Mouse (Mus musculus) embryo, embryonic 10 days (tissue): Measurements from ENCODE around the gene Spa17.

Experiments used
- DNase-seq: peaks from one replicate; pipeline ENCODE4 v3.0.0-alpha.2; 2015; ENCODE audit warnings: low spot score

Spa17 gene

GRCm38 (mm10) chr9:37613182-37613910 is at the start of gene Spa17:
TSS of gene Spa17 (minus strand) at chr9:37613722.
- DNase-seq = peak; percentile 90

- DNase-seq = no peak
These were observed 49.7 kb upstream of the Spa17 start for GRCm38 (mm10) chr9:37663210-37663609.

GRCm38 (mm10) chr9:37659413-37659812 is 45.9 kb upstream of the Spa17 start:
- DNase-seq = no peak

- peak; percentile 93 for DNase-seq
These were observed 43.5 kb upstream of the Spa17 start, which contains the start of gene Tbrg1 for GRCm38 (mm10) chr9:37656931-37657481. TSS of gene Tbrg1 (minus strand) at chr9:37657312.

GRCm38 (mm10) chr9:37656439-37656881 is 42.9 kb upstream of the Spa17 start:
- peak; percentile 10 for DNase-seq

GRCm38 (mm10) chr9:37655961-37656360 is 42.4 kb upstream of the Spa17 start:
- DNase-seq = no peak

GRCm38 (mm10) chr9:37653836-37654235 is 40.3 kb upstream of the Spa17 start:
- DNase-seq = no peak

GRCm38 (mm10) chr9:37650639-37651038 is 37.1 kb upstream of the Spa17 start:
- no peak for DNase-seq

GRCm38 (mm10) chr9:37646246-37646645 is 32.7 kb upstream of the Spa17 start:
- DNase-seq = no peak

GRCm38 (mm10) chr9:37638721-37639120 is 25.2 kb upstream of the Spa17 start:
- DNase-seq = no peak

GRCm38 (mm10) chr9:37636800-37637542 is 23.4 kb upstream of the Spa17 start:
- no peak for DNase-seq

- DNase-seq = peak; percentile 74
These were observed 22.8 kb upstream of the Spa17 start for GRCm38 (mm10) chr9:37636335-37636734.

- no peak for DNase-seq
These were observed 20.7 kb upstream of the Spa17 start for GRCm38 (mm10) chr9:37634269-37634668.

GRCm38 (mm10) chr9:37632305-37632704 is 18.8 kb upstream of the Spa17 start:
- DNase-seq = no peak

- DNase-seq = no peak
These were observed 16.4 kb upstream of the Spa17 start for GRCm38 (mm10) chr9:37629941-37630340.

GRCm38 (mm10) chr9:37628581-37628980 is 15.1 kb upstream of the Spa17 start:
- DNase-seq = no peak

GRCm38 (mm10) chr9:37627263-37627662 is 13.7 kb upstream of the Spa17 start:
- no peak for DNase-seq

GRCm38 (mm10) chr9:37626103-37626567 is 12.6 kb upstream of the Spa17 start:
- DNase-seq = no peak

GRCm38 (mm10) chr9:37625641-37626040 is 12.1 kb upstream of the Spa17 start:
- DNase-seq = peak; percentile 48

- DNase-seq = no peak
These were observed 11.6 kb upstream of the Spa17 start for GRCm38 (mm10) chr9:37625129-37625528.

- no peak for DNase-seq
These were observed 11.0 kb upstream of the Spa17 start for GRCm38 (mm10) chr9:37624502-37624901.

GRCm38 (mm10) chr9:37623981-37624380 is 10.5 kb upstream of the Spa17 start:
- no peak for DNase-seq

GRCm38 (mm10) chr9:37621290-37621689 is 7.8 kb upstream of the Spa17 start:
- DNase-seq = no peak
